In the genomic region with DNA sequence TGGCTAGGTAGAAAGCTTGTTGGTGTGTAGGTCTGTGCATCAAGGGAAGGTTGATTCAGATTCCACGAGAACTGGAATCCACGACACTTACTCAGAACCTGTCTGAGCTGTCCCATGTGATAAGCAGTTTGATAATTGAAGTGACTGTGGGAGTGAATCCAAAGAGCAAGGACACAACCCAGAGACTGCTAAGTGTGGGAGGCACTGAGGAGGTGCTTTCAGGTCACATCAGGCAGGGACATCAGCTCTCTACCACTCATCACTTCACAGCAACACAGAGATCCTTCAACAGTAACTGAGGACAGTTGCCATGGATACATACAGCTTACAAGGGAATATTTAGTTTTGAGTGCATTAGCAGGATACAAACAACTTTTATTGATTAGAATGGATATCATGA, we compare ENCODE assay signal across 24 mouse cellular contexts.
A peak's percentile ranks its signal among the peaks of the same experiment; 100 is the strongest.
DNase-seq lines count a peak whose midpoint lies in the region; ATAC-seq and TF ChIP-seq lines count a peak whose summit lies in the region.
"Had no signal": no experiment of that assay in that cellular context is flagged by ENCODE, and none has a peak within 500 bp of the region (broad histone marks: within the 10 kb centered on the region; RNA-seq: fewer than 3 reads in every experiment).

No protein-coding gene starts in this region.

- H3K9ac ChIP-seq in heart, adult 2 months (ENCODE audit: low read depth, low read length) = no peak overlapping the region
- no peak overlapping the region for H3K9ac ChIP-seq in heart, embryonic 15.5 days
- H3K9ac ChIP-seq: embryonic facial prominence, embryonic 12.5 days; embryonic facial prominence, embryonic 15.5 days; forebrain, postnatal 0 days; heart, embryonic 13.5 days; hindbrain, embryonic 12.5 days; hindbrain, embryonic 15.5 days had no signal

- no peaks in the 10 kb centered on the region for H3K36me3 ChIP-seq in heart, adult 2 months (ENCODE audit: control insufficient read depth, insufficient read depth, low read length)
- H3K36me3 ChIP-seq in heart, embryonic 15.5 days = no peaks in the 10 kb centered on the region
- H3K36me3 ChIP-seq: embryonic facial prominence, embryonic 12.5 days; embryonic facial prominence, embryonic 15.5 days; heart, embryonic 13.5 days; hindbrain, embryonic 12.5 days; hindbrain, embryonic 15.5 days had no signal

- no peaks in the 10 kb centered on the region for H3K9me3 ChIP-seq in heart, embryonic 15.5 days (replicated peaks)
- H3K9me3 ChIP-seq: embryonic facial prominence, embryonic 12.5 days; embryonic facial prominence, embryonic 15.5 days; heart, embryonic 13.5 days; hindbrain, embryonic 12.5 days; hindbrain, embryonic 15.5 days had no signal

- no peak for TF ChIP-seq CTCF in heart, adult 2 months (IDR thresholded peaks at IDR 0.05)

- TF ChIP-seq POLR2A in heart, adult 2 months (IDR thresholded peaks at IDR 0.05; ENCODE audit: insufficient read depth, low read depth, low read length) = no peak

- peak; percentile 88 for TF ChIP-seq EP300 in heart, adult 2 months (IDR thresholded peaks at IDR 0.05; ENCODE audit: insufficient read depth, low read depth, low read length)

- no peak overlapping the region for H3K4me2 ChIP-seq in heart, embryonic 15.5 days
- H3K4me2 ChIP-seq: embryonic facial prominence, embryonic 12.5 days; embryonic facial prominence, embryonic 15.5 days; heart, embryonic 13.5 days; hindbrain, embryonic 12.5 days; hindbrain, embryonic 15.5 days had no signal

- 45% methylated on average over 2 of the region's 2 CpGs for WGBS in heart, adult 2 months
- WGBS in heart, embryonic 15.5 days = 28% methylated on average over 2 of the region's 2 CpGs

- no peaks in the 10 kb centered on the region for H3K27me3 ChIP-seq in heart, adult 2 months (ENCODE audit: control insufficient read depth, insufficient read depth, low read length)
- H3K27me3 ChIP-seq in heart, embryonic 15.5 days = no peaks in the 10 kb centered on the region
- H3K27me3 ChIP-seq: embryonic facial prominence, embryonic 12.5 days; embryonic facial prominence, embryonic 15.5 days; heart, embryonic 13.5 days; hindbrain, embryonic 12.5 days; hindbrain, embryonic 15.5 days had no signal

- peak in 1 of 2 experiments; percentile 24 for DNase-seq in heart, adult 2 months
- no peak for DNase-seq in heart, postnatal 36 days
- no peak for DNase-seq in heart, postnatal 4 days
- peak; percentile 46 to 59 for DNase-seq in heart, postnatal 10 days
- DNase-seq in kidney, postnatal 14 days = no peak
- DNase-seq: adrenal gland, adult 2 months; adrenal gland, postnatal 14 days; cerebellum, adult 11 months; cerebellum, adult 2 months; cerebellum, adult 9-11 months; cerebellum, postnatal 25 days; forebrain, postnatal 0 days; gastrocnemius, adult 2 months; gastrocnemius, postnatal 14 days; kidney, adult 2 months had no signal

- H3K79me2 ChIP-seq in heart, adult 2 months (replicated peaks; ENCODE audit: control insufficient read depth, insufficient read depth, low read length) = no peaks in the 10 kb centered on the region

- H3K27ac ChIP-seq in heart, adult 2 months = no peak overlapping the region
- no peak overlapping the region for H3K27ac ChIP-seq in heart, embryonic 15.5 days
- H3K27ac ChIP-seq: embryonic facial prominence, embryonic 12.5 days; embryonic facial prominence, embryonic 15.5 days; gastrocnemius, adult 2 months; heart, embryonic 13.5 days; hindbrain, embryonic 12.5 days; hindbrain, embryonic 15.5 days had no signal

- intact Hi-C loops in heart, adult 2 months (cut with DNase I) = loop anchor here (5.0 kb wide), 1 partner anchor 67 kb away; no protein-coding TSS in a partner anchor
- intact Hi-C loops in heart, postnatal 36 days (cut with DNase I) = loop anchor here (10.0 kb wide), 1 partner anchor 64 kb away; no protein-coding TSS in a partner anchor
- intact Hi-C loops in heart, postnatal 10 days (cut with DNase I) = no loop called here

- no peak overlapping the region for H3K4me3 ChIP-seq in heart, adult 2 months
- H3K4me3 ChIP-seq in heart, embryonic 15.5 days = no peak overlapping the region
- H3K4me3 ChIP-seq: embryonic facial prominence, embryonic 12.5 days; embryonic facial prominence, embryonic 15.5 days; gastrocnemius, adult 2 months; heart, embryonic 13.5 days; hindbrain, embryonic 12.5 days; hindbrain, embryonic 15.5 days had no signal

- no peaks in the 10 kb centered on the region for H3K4me1 ChIP-seq in heart, adult 2 months (ENCODE audit: control insufficient read depth, insufficient read depth, low read length)
- no peaks in the 10 kb centered on the region for H3K4me1 ChIP-seq in heart, embryonic 15.5 days (replicated peaks)
- H3K4me1 ChIP-seq: embryonic facial prominence, embryonic 12.5 days; embryonic facial prominence, embryonic 15.5 days; heart, embryonic 13.5 days; hindbrain, embryonic 12.5 days; hindbrain, embryonic 15.5 days had no signal

- ATAC-seq in heart, embryonic 15.5 days (replicated peaks; ENCODE audit: insufficient number of reproducible peaks, insufficient read depth, low FRiP score, low read depth) = peak; percentile 60; the same call in 1 of the 2 replicates
- ATAC-seq: CD4-positive, CD25-positive, alpha-beta regulatory T cell, adult 4 months; forebrain, embryonic 14.5 days; forebrain, postnatal 0 days; intestine, postnatal 0 days had no signal

Comparison
In these comparisons a context has a peak if more than half of its experiments do, and no peak if none do; other contexts are left out.
1. DNase-seq: peak in heart, postnatal 10 days (2 of 2); none in heart, postnatal 36 days (0 of 2), heart, postnatal 4 days (single experiment) and kidney, postnatal 14 days (single experiment).